Mouse (Mus musculus) macrophage (primary cell): ENCODE results near the gene 4930442H23Rik. TPM values are rescaled to one million over a fixed set of nuclear protein-coding genes. Genes with fewer than 3 reads are reported as not detected.
"Not testable (repeated sequence)": the region's sequence is repeated elsewhere in the genome, so short reads cannot be mapped to it uniquely, and the experiment has no call there.

Experiments
- H3K27ac ChIP-seq: fragments of 350-480 bp; formaldehyde crosslinking; 2 replicates; pipeline ENCODE4 v1.9.0; 2021
- H3K36me3 ChIP-seq: fragments of 350-480 bp; formaldehyde crosslinking; 2 replicates; pipeline ENCODE4 v1.9.0; 2021; ENCODE audit errors: inconsistent target
- H3K4me3 ChIP-seq: fragments of 350-480 bp; formaldehyde crosslinking; 2 replicates; pipeline ENCODE4 v1.9.0; 2021; ENCODE audit errors: inconsistent target
- H3K79me2 ChIP-seq: fragments of 350-480 bp; formaldehyde crosslinking; 2 replicates; pipeline ENCODE4 v1.9.0; 2021; ENCODE audit errors: inconsistent target
- WGBS: methylation state at CpG from one replicate; pipeline ENCODE4 v1.1.7; 2026; ENCODE audit warnings: inconsistent platforms; ENCODE audit not compliant: missing documents; 5-methylcytosine and 5-hydroxymethylcytosine counted together
- polyA plus RNA-seq: library from polyadenylated mRNA; stranded (reverse); fragments of 250-400 nt; gene quantifications from 3 replicates; pipeline ENCODE4 v1.2.4, GENCODE M21; 2018; ENCODE audit warnings: inconsistent platforms

4930442H23Rik gene
- polyA plus RNA-seq, 1 experiment from 2014 or later = not detected

DNA sequence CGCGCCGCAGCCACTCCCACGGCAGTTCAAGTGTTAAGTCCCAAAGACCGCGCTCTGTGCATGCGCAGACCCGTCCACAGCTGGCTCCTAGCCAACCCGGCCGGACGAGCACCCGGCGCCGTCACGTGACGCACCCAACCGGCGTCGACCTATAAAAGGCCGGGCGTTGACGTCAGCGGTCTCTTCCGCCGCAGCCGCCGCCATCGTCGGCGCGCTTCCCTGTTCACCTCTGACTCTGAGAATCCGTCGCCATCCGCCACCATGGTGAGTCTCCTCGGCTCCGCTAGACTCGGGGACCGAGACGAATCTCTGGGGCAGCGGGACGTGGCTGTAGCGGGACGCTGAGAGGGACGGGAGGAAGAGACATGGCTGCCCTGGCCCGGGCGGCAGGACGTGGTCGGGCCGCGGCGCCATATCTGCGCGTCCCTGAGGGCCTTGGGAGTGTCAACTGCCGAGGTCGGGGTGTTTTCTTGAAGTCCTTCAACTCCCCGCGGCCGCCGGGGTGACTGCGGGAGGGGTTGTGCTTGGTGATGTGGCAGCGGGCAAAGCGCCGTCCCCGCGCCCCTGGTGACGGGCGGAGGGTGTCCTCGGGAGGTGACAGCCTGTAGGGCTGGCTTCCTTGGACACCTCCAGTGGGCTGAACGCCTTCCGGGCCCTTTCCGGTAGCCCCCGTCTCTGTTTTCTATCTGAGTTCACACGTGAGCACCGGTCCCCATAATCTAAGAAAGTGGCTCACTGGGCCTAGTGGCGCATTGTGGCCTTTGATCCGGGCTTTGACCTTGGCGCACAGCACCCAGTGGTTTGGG, 7.0 kb downstream of the 4930442H23Rik start, which contains the start of gene Eef2:
TSS of gene Eef2 (plus strand) at position 166 of the 806 bp plus-strand sequence.
- peaks cover 45% of the 10 kb centered on the region for H3K79me2 ChIP-seq
- under 1% methylated on average over 75 of the region's 77 CpGs for WGBS
- peak within 1 kb of the TSS; percentile 65 for H3K27ac ChIP-seq
- peak within 1 kb of the TSS; percentile 94 for H3K4me3 ChIP-seq
- H3K36me3 ChIP-seq = peaks cover 42% of the 10 kb centered on the region

DNA sequence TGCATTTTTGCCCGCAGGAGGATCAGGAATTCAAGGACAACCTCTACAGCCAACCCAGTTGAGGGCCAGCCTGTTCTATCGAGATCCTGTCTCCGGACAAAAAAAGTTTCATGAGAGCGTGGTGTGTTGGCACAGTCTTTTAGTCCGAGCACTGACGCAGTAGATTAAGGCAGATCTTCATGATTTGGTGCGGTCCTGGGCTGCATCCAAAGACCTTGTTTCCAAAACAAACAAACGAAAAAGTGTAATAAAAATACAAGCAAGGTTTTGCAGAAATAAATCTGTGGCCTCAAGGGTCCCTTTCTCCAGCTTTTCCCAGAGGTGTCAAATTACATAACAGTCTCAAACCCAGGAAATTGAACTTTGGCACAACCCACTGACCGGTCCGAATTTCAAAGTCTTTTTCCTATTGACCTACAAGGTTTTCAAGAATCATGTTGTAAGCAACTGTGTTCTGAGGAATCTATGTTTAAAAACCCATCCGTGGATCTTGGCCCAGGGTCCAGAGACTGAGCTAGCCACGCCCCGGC, 7.6 kb downstream of the 4930442H23Rik start:
- Histone ChIP-seq H3K36me3 (peaks cover 35% of the 10 kb centered on the region), H3K4me3 (peak overlapping the region; percentile 6; the same call in 1 of the 2 replicates), H3K27ac (peak overlapping the region; percentile 31; the same call in 1 of the 2 replicates), H3K79me2 (peaks cover 45% of the 10 kb centered on the region)
- WGBS = 23% methylated on average over 12 of the region's 13 CpGs

DNA sequence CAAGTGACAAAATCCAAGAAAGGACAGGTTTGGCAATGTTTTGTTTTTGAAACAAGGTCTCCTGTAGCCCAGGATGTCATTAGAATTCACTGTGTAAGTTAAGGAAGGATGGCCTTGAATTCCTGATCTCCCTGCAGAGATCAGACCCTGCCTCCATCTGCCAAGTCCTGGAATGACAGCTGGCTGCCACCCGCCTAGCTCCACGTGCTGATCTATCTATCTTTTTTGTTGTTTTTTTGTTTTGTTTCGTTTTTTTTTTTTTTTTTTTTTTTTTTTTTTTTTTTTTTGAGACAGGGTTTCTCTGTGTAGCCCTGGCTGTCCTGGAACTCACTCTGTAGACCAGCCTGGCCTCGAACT, 8.3 kb downstream of the 4930442H23Rik start:
- WGBS = 0% methylated on average over 1 of the region's 4 CpGs
- H3K79me2 ChIP-seq = peaks cover 39% of the 10 kb centered on the region
- peaks cover 28% of the 10 kb centered on the region for H3K36me3 ChIP-seq
- not testable (repeated sequence) for H3K4me3 ChIP-seq
- H3K27ac ChIP-seq = peak overlapping the region; percentile 33

DNA sequence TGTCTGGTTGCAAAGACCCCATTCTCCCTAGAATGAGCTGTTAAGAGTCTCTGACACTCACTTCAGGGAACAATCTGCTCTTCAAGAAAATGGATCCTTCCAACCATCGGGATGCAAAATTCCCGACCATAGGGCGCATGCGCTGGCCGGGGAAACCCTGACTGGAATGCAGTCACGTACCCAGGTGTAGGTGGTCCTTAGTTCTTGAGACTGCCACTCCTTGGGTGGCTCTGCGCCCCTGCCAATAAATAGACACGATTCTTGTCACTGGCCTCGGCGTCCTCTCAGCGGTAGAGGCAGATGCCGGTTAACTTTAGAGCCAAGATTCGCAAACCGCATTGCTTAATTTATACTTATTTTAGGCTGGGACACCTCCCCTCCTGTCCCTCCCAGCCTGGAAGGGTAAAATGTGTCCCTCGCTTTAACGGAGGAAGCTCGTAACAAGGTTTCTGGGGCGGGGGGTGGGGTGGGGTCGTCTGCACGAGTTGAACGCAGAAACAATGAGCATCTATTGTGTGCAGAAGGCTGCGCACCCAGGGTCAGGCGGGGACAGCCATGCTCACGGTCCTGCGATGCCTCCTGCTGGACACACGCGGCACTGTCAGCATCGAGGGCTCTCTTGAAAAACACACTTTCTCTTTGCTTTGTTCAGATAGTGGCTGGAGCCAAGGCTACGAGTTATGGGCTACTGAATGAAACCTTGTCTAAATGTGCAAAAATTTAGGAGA, 8.9 kb downstream of the 4930442H23Rik start:
- H3K36me3 ChIP-seq = peaks cover 23% of the 10 kb centered on the region
- H3K4me3 ChIP-seq = no peak overlapping the region
- peaks cover 33% of the 10 kb centered on the region for H3K79me2 ChIP-seq
- H3K27ac ChIP-seq = peak overlapping the region; percentile 33
- 17% methylated on average over 29 of the region's 29 CpGs for WGBS

DNA sequence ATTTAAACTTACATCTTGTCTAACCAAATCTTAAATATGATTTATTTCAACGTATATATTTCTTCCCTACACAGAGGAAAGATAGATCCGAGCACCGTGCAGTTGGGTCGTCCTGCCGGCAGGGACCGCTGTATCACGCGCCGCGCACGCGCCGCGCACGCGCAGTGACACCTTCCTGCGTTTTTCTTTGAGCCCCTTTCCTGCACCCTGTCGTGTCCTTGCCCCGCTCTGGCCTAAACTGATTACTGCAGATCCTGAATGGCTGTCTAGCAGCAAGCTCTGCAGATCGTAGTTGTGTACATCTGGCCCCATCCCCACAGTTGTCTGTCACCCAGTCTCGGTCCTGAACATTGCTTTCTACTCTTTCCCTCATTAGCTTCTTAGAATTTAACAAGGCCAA, 10.5 kb downstream of the 4930442H23Rik start:
- H3K36me3 ChIP-seq = peaks cover 6% of the 10 kb centered on the region; the same call in 1 of the 2 replicates
- H3K27ac ChIP-seq = peak overlapping the region; percentile 57
- no peak overlapping the region for H3K4me3 ChIP-seq
- peaks cover 17% of the 10 kb centered on the region for H3K79me2 ChIP-seq
- WGBS = 3% methylated on average over 21 of the region's 21 CpGs

DNA sequence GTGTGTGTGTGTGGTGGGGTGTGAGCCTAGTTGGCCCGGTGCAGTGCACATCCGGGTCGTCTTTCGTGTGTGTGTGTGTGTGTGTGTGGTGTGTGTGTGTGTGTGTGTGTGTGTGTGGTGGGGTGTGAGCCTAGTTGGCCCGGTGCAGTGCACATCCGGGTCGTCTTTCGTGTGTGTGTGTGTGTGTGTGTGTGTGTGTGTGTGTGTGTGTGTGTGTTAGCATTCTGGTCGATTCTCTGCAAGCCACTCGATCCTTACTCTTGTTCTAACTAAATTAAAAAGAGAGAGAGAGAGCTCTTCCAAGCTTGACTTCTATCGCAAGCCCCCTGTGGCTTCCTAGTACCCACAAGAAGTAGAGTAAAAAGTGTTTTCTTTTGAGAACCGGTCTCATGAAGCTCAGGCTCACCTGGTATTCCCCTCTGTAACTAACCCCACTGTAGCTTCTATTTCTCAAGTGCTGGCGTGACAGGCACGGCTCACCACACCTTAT, 14.2 kb downstream of the 4930442H23Rik start:
- not testable (repeated sequence) for H3K27ac ChIP-seq, H3K4me3 ChIP-seq, H3K36me3 ChIP-seq
- WGBS = 18% methylated on average over 7 of the region's 14 CpGs
- H3K79me2 ChIP-seq = peaks cover 29% of the 10 kb centered on the region

DNA sequence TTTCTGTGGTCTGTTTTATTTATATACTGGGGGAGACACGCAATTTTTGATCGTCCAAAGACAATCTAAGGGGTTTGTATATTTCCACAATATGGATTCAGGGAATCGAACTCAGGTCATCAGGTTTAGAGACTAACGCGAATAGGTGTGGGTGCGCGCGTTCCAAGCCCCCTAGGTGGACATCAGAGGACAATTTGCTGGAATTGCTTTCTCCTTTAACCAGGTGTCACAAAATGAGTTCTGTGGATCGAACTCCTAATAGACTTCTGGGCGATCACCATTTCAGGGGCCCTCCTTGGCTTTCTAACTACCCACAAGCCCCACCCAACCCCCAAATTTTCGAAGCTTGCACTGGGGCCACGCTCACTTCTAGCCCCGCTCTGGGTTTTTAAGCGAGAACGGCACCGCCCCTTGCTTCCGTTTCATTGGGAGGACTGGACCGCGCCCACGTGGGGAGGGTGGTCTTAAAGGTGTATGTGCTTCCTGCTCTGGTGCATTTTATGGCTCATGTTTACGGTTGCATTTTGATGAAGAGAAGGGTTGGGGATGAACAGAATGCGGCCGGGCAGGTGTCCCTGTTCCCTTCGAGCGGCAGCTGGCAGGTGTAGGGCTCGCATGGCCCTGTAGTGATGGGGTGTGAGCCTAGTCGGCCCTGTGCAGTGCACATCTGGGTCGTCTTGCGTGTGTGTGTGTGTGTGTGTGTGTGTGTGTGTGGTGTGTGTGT, 15.0 kb downstream of the 4930442H23Rik start:
- Histone ChIP-seq H3K79me2 (peaks cover 37% of the 10 kb centered on the region), H3K36me3 (no peaks in the 10 kb centered on the region), H3K27ac (peak overlapping the region; percentile 65), H3K4me3 (peak overlapping the region; percentile 55)
- under 1% methylated on average over 27 of the region's 29 CpGs for WGBS

DNA sequence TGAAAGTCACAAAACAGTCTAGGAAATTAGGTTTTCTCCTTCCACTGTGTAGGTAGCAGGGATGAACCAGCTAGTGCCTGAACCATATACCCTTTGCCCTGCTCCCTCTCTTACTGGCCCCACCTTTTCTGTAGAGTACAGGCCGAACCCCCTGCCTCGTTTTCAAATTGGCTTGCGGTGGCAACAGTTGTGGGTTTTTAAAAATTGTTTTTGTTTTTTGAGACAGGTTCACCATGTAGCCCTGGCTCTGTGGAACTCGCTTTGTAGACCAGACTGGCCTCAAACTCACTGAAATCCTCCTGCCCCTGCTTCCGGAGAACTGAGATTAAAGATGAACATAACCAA, 15.6 kb downstream of the 4930442H23Rik start:
- Histone ChIP-seq H3K79me2 (peaks cover 43% of the 10 kb centered on the region), H3K27ac (peak overlapping the region; percentile 65)
- 4% methylated on average over 5 of the region's 5 CpGs for WGBS

DNA sequence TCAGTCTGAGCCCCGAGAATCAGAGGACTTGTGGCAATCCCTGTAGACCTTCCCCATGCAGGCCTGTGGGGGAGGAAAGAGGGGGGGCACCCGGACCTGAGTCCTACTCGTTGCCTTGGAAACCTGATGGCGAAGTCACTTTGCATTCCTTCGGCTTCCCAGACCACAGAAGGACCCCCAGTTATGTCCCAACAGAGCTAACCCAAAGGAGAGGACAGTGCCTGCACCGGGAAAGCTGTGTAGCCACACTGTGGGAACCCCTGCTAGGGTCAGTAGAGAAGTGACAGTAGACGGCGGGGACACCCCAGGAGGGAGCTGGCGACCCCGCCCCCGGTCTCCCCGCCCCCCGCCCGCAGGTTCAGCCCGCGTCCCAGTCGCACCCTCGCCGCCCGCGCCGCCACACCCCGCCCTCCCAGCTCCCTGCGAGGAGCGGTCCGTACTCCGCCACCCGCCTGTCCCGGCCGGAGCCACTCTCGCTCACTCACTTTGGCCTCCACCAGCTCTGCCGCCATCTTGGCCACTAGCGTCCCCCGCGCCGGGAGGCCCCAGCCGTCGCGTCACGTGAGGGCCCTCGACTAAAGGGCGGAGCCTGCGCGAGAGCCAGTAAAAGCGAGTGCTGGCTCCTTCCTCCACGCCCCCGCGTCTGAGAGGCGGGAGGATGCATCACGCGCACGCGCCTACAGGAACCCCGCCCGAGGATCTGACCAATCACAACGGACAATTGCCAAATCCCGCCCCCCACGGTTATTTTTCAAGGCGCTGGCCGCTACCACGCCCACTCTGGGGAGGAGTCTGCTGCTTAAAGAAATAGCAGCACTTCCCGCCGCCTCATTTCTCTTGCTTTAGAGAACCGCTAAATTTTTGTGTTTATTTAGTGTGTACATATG, 16.2 kb downstream of the 4930442H23Rik start, which contains the start of gene Pias4:
TSS of gene Pias4 (minus strand) at position 724 of the 887 bp plus-strand sequence.
- Histone ChIP-seq H3K36me3 (no peaks in the 10 kb centered on the region; the same call in 1 of the 2 replicates), H3K27ac (peak within 1 kb of the TSS; percentile 65), H3K79me2 (peaks cover 49% of the 10 kb centered on the region), H3K4me3 (peak within 1 kb of the TSS; percentile 92)
- WGBS = 1% methylated on average over 63 of the region's 64 CpGs

More for the DNA sequence above, 15.6 kb downstream of the 4930442H23Rik start:
- H3K4me3 ChIP-seq = peak overlapping the region; percentile 55
- H3K36me3 ChIP-seq = no peaks in the 10 kb centered on the region

DNA sequence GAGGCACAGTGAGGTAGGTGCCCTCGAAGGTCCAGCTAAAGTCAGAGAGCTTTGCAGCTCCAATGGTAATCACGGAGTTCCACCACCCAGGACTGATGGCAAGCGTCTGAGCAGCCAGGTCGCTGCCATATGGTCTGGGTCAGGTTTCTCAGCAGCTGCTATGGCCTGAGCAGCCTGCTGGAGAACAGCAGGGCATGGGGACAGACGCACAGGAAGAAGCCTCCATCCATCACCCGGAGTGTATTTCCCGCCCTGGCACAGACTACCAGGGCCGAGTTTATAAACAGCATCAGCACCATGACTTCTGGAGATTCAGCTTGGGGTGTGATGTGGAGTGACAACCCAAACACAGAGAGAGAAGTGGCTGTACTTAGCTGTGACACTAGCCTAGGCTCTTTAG, 18.5 kb downstream of the 4930442H23Rik start:
- Histone ChIP-seq H3K36me3 (peaks cover 4% of the 10 kb centered on the region; the same call in 1 of the 2 replicates), H3K4me3 (no peak overlapping the region), H3K27ac (no peak overlapping the region), H3K79me2 (peaks cover 73% of the 10 kb centered on the region)
- 94% methylated on average over 8 of the region's 8 CpGs for WGBS

DNA sequence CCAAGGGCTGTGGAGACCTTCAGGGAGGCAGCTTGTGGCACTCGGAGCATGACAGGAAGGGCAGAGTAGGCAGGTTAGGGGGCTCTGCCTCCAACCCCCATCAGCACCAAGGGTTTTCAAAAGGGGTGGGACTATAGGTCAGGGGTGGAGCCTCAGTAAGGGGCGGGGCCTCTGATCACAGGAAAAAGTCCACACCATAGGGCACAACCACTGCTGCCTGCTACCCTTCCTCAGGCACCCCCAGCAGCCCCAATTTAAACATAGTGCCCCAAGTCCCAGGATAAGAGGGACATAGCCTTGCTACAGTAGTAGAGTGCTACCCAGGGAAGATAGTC, 21.4 kb downstream of the 4930442H23Rik start:
- WGBS = 36% methylated on average over 1 of the region's 2 CpGs
- Histone ChIP-seq H3K4me3 (no peak overlapping the region), H3K27ac (no peak overlapping the region), H3K79me2 (peaks cover 100% of the 10 kb centered on the region), H3K36me3 (peaks cover 20% of the 10 kb centered on the region; the same call in 1 of the 2 replicates)

DNA sequence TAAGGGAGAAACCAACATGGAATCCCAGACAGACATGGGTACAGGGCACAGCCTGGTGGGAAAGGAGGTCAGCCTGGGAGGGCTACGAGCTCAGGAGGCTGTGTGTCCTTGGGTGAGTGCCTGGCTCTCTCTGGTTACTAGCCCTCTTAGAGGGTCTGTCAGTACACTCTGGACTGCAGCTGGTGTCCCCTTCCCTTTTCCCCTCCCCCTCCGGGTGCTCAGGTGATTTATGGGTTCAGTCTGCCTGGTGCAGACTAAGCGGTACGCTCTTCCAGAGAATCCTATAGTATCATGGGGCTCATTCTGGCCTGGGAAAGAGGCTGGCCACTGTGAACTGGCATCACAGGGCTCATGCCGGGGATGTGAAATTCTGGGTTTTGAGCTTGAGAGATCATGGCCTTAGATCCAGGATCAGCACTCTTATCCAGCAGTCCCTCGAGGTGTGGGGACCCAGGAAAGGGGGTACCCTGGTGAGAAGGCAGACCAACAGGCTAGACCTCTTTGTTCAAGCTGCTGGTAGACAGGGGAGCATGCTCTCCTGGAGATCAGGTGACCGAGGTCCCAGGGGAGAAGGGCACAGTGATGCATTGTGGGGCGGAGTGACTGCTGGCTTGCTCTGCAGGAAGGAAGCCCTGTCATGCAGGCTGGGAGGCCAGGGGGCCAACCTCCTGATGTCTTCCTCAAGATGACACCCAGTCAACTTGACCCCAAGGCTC, 21.9 kb downstream of the 4930442H23Rik start:
- Histone ChIP-seq H3K36me3 (peaks cover 25% of the 10 kb centered on the region; the same call in 1 of the 2 replicates), H3K79me2 (peaks cover 96% of the 10 kb centered on the region), H3K27ac (no peak overlapping the region), H3K4me3 (no peak overlapping the region)
- 75% methylated on average over 7 of the region's 8 CpGs for WGBS

DNA sequence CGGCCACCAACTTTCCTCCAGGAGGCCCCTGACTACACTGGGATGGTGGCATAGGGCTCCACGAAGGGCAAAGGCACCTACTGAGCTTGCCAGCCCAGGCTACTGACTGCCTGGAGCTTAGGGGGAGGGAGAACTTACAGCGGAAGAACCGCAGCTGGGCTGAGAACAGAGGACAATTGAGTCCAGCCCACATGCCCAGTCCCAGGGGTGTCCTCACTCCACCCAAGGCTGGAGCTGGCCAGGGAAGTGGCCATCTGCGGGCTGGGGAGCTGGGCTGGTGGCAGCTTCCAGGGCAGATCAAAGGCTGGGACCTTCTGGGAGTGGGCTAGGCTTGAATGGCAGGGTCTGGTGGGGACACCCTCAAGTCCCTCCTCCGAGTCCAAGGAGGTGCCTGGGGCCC, 28.9 kb downstream of the 4930442H23Rik start:
- 92% methylated on average over 6 of the region's 6 CpGs for WGBS
- H3K79me2 ChIP-seq = peaks cover 52% of the 10 kb centered on the region

More for the DNA sequence above, 28.9 kb downstream of the 4930442H23Rik start:
- Histone ChIP-seq H3K4me3 (no peak overlapping the region), H3K36me3 (peaks cover 45% of the 10 kb centered on the region; the same call in 1 of the 2 replicates), H3K27ac (no peak overlapping the region)
